Mouse (Mus musculus): ENCODE measurements at regions not wholly inside any gene's neighbourhood (a gene's known extent, or its start where the extent isn't known, plus 50 kb on each side); places are given as distances from the start of the nearest gene placed in this dataset.

- H3K27ac ChIP-seq (ENCODE audit: control insufficient read depth, insufficient read depth, low read length): no peak overlapping the region
- no peaks in the 10 kb centered on the region for H3K36me3 ChIP-seq (ENCODE audit: control insufficient read depth, insufficient read depth, low read length)
- no peak for TF ChIP-seq POLR2A (IDR thresholded peaks at IDR 0.05; ENCODE audit: control insufficient read depth, extremely low read depth, insufficient read depth, low read length, poor library complexity)
- no peak for TF ChIP-seq CTCF (IDR thresholded peaks at IDR 0.05; ENCODE audit: borderline replicate concordance, control insufficient read depth, extremely low read depth, insufficient read depth, low read length, poor library complexity)
- 89% methylated on average over 1 of the region's 1 CpGs for WGBS
- H3K4me3 ChIP-seq (ENCODE audit: control insufficient read depth, insufficient read depth, low read length): no peak overlapping the region
- H3K27me3 ChIP-seq (ENCODE audit: control insufficient read depth, insufficient read depth, low read length): no peaks in the 10 kb centered on the region
- DNase-seq: no peak
- peaks cover 8% of the 10 kb centered on the region; the same call in 1 of the 2 replicates for H3K4me1 ChIP-seq (replicated peaks; ENCODE audit: control insufficient read depth, insufficient read depth, low read length)
Measured at GRCm38 (mm10) chr16:93281715-93282114, 322.1 kb downstream of the Setd4 start.

GRCm38 (mm10) chr16:93272636-93273035 is 331.2 kb downstream of the Setd4 start:
- WGBS: 25% methylated on average over 8 of the region's 8 CpGs
- H3K27ac ChIP-seq (ENCODE audit: control insufficient read depth, insufficient read depth, low read length): no peak overlapping the region
- H3K4me3 ChIP-seq (ENCODE audit: control insufficient read depth, insufficient read depth, low read length): no peak overlapping the region
- peaks cover 8% of the 10 kb centered on the region for H3K4me1 ChIP-seq (replicated peaks; ENCODE audit: control insufficient read depth, insufficient read depth, low read length)
- TF ChIP-seq CTCF (IDR thresholded peaks at IDR 0.05; ENCODE audit: borderline replicate concordance, control insufficient read depth, extremely low read depth, insufficient read depth, low read length, poor library complexity) (no peak), POLR2A (IDR thresholded peaks at IDR 0.05; ENCODE audit: control insufficient read depth, extremely low read depth, insufficient read depth, low read length, poor library complexity) (no peak)
- no peaks in the 10 kb centered on the region for H3K27me3 ChIP-seq (ENCODE audit: control insufficient read depth, insufficient read depth, low read length)
- H3K36me3 ChIP-seq (ENCODE audit: control insufficient read depth, insufficient read depth, low read length): no peaks in the 10 kb centered on the region
- DNase-seq: no peak

- TF ChIP-seq POLR2A (IDR thresholded peaks at IDR 0.05; ENCODE audit: control insufficient read depth, extremely low read depth, insufficient read depth, low read length, poor library complexity) (no peak), CTCF (IDR thresholded peaks at IDR 0.05; ENCODE audit: borderline replicate concordance, control insufficient read depth, extremely low read depth, insufficient read depth, low read length, poor library complexity) (no peak)
- WGBS: 61% methylated on average over 6 of the region's 6 CpGs
- Histone ChIP-seq H3K4me3 (ENCODE audit: control insufficient read depth, insufficient read depth, low read length) (no peak overlapping the region), H3K36me3 (ENCODE audit: control insufficient read depth, insufficient read depth, low read length) (no peaks in the 10 kb centered on the region), H3K27me3 (ENCODE audit: control insufficient read depth, insufficient read depth, low read length) (no peaks in the 10 kb centered on the region), H3K27ac (ENCODE audit: control insufficient read depth, insufficient read depth, low read length) (no peak overlapping the region), H3K4me1 (replicated peaks; ENCODE audit: control insufficient read depth, insufficient read depth, low read length) (peaks cover 8% of the 10 kb centered on the region)
- no peak for DNase-seq
Measured at GRCm38 (mm10) chr16:93272146-93272545, 331.7 kb downstream of the Setd4 start.

- Histone ChIP-seq H3K4me3 (ENCODE audit: control insufficient read depth, insufficient read depth, low read length) (no peak overlapping the region), H3K27ac (ENCODE audit: control insufficient read depth, insufficient read depth, low read length) (no peak overlapping the region), H3K36me3 (ENCODE audit: control insufficient read depth, insufficient read depth, low read length) (no peaks in the 10 kb centered on the region), H3K4me1 (replicated peaks; ENCODE audit: control insufficient read depth, insufficient read depth, low read length) (peaks cover 23% of the 10 kb centered on the region), H3K27me3 (ENCODE audit: control insufficient read depth, insufficient read depth, low read length) (no peaks in the 10 kb centered on the region)
- WGBS: 53% methylated on average over 4 of the region's 4 CpGs
- TF ChIP-seq CTCF (IDR thresholded peaks at IDR 0.05; ENCODE audit: borderline replicate concordance, control insufficient read depth, extremely low read depth, insufficient read depth, low read length, poor library complexity) (no peak), POLR2A (IDR thresholded peaks at IDR 0.05; ENCODE audit: control insufficient read depth, extremely low read depth, insufficient read depth, low read length, poor library complexity) (no peak)
- no peak for DNase-seq
Measured at GRCm38 (mm10) chr16:93264061-93264585, 339.7 kb downstream of the Setd4 start.

- peaks cover 20% of the 10 kb centered on the region for H3K4me1 ChIP-seq (replicated peaks; ENCODE audit: control insufficient read depth, insufficient read depth, low read length)
- H3K36me3 ChIP-seq (ENCODE audit: control insufficient read depth, insufficient read depth, low read length): no peaks in the 10 kb centered on the region
- no peak overlapping the region for H3K27ac ChIP-seq (ENCODE audit: control insufficient read depth, insufficient read depth, low read length)
- no peaks in the 10 kb centered on the region for H3K27me3 ChIP-seq (ENCODE audit: control insufficient read depth, insufficient read depth, low read length)
- no peak for DNase-seq
- no peak for TF ChIP-seq CTCF (IDR thresholded peaks at IDR 0.05; ENCODE audit: borderline replicate concordance, control insufficient read depth, extremely low read depth, insufficient read depth, low read length, poor library complexity)
- no peak for TF ChIP-seq POLR2A (IDR thresholded peaks at IDR 0.05; ENCODE audit: control insufficient read depth, extremely low read depth, insufficient read depth, low read length, poor library complexity)
- WGBS: 90% methylated on average over 8 of the region's 8 CpGs
- H3K4me3 ChIP-seq (ENCODE audit: control insufficient read depth, insufficient read depth, low read length): no peak overlapping the region
Measured at GRCm38 (mm10) chr16:93263141-93263815, 340.6 kb downstream of the Setd4 start.

- TF ChIP-seq CTCF (IDR thresholded peaks at IDR 0.05; ENCODE audit: borderline replicate concordance, control insufficient read depth, extremely low read depth, insufficient read depth, low read length, poor library complexity) (no peak), POLR2A (IDR thresholded peaks at IDR 0.05; ENCODE audit: control insufficient read depth, extremely low read depth, insufficient read depth, low read length, poor library complexity) (no peak)
- no peak for DNase-seq
- Histone ChIP-seq H3K27me3 (ENCODE audit: control insufficient read depth, insufficient read depth, low read length) (no peaks in the 10 kb centered on the region), H3K27ac (ENCODE audit: control insufficient read depth, insufficient read depth, low read length) (no peak overlapping the region), H3K4me3 (ENCODE audit: control insufficient read depth, insufficient read depth, low read length) (no peak overlapping the region), H3K4me1 (replicated peaks; ENCODE audit: control insufficient read depth, insufficient read depth, low read length) (peaks cover 13% of the 10 kb centered on the region), H3K36me3 (ENCODE audit: control insufficient read depth, insufficient read depth, low read length) (no peaks in the 10 kb centered on the region)
- 25% methylated on average over 7 of the region's 7 CpGs for WGBS
Measured at GRCm38 (mm10) chr16:93246825-93247224, 357.0 kb downstream of the Setd4 start.
